Mouse (Mus musculus): ENCODE results near the gene Prg3.

DNA sequence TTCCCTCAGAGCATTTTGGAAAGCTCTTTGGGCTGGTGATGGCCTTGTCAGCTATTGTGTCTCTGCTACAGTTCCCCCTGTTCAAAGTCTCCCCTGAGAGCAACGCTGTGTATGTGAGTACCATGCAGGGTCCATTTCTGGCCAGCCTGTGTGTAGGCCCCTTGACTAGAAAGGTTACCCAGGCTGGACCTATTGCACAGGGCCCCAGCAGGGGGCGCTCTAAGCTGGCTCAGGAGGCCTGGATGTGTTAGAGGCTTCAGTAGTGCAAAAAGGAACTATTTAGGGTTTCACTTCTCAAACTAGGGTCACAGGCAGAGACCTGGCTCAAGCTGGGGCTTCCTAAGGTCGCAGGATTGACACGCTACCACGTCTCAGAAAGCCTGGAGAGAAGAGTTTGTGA lies 31.7 kb upstream of the Prg3 start:
- peak; percentile 65 for TF ChIP-seq CTCF (IDR thresholded peaks at IDR 0.05; ENCODE audit: extremely low read depth, insufficient read depth, low read length)
- TF ChIP-seq POLR2A (IDR thresholded peaks at IDR 0.05; ENCODE audit: extremely low read depth, insufficient read depth, low read length), result no peak

Data from cortical plate, adult 2 months (tissue).